Mouse (Mus musculus) hindbrain, embryonic 15.5 days (tissue): ENCODE results near the gene Memo1. TPM values are rescaled to one million over a fixed set of nuclear protein-coding genes. Genes with fewer than 3 reads are reported as not detected.
A peak's percentile ranks its signal among the peaks of the same experiment; 100 is the strongest.

Experiments used
- ATAC-seq: fragments of 200-750 bp; cut with Nextera tagmentation; 2 replicates; pipeline ENCODE4 v1.8.0; 2017; ENCODE audit warnings: low read depth, moderate number of reproducible peaks, moderate TSS enrichment; ENCODE audit not compliant: low FRiP score
- H3K27ac ChIP-seq: fragments of 300-500 bp; sonication (generic); replicated peaks from 2 replicates; pipeline ENCODE4 v1.5.1; 2015; ENCODE audit warnings: mild to moderate bottlenecking, inconsistent platforms
- H3K27me3 ChIP-seq: fragments of 300-500 bp; sonication (generic); 2 replicates; pipeline ENCODE4 v1.6.1; 2015; ENCODE audit warnings: control low read depth, inconsistent platforms
- H3K36me3 ChIP-seq: fragments of 300-500 bp; sonication (generic); 2 replicates; pipeline ENCODE4 v1.6.1; 2015; ENCODE audit warnings: control low read depth, inconsistent platforms
- H3K4me1 ChIP-seq: fragments of 300-500 bp; sonication (generic); replicated peaks from 2 replicates; pipeline ENCODE4 v1.6.1; 2015; ENCODE audit warnings: control low read depth, inconsistent platforms
- H3K4me2 ChIP-seq: fragments of 300-500 bp; sonication (generic); 2 replicates; pipeline ENCODE4 v1.6.1; 2015; ENCODE audit warnings: moderate library complexity, mild to moderate bottlenecking, inconsistent platforms
- H3K4me3 ChIP-seq: fragments of 300-500 bp; sonication (generic); 2 replicates; pipeline ENCODE4 v1.5.1; 2015; ENCODE audit warnings: mild to moderate bottlenecking, inconsistent platforms
- H3K9ac ChIP-seq: fragments of 300-500 bp; sonication (generic); 2 replicates; pipeline ENCODE4 v1.6.1; 2015; ENCODE audit warnings: inconsistent platforms
- H3K9me3 ChIP-seq: fragments of 300-500 bp; sonication (generic); 2 replicates; pipeline ENCODE4 v1.6.1; 2016; ENCODE audit warnings: control low read depth, inconsistent platforms
- WGBS: fragments of 180-500 bp; shearing (Covaris S2); methylation state at CpG from one replicate; pipeline ENCODE4 v1.1.7; 2015; 5-methylcytosine and 5-hydroxymethylcytosine counted together
- polyA plus RNA-seq: library from polyadenylated mRNA; unstranded; fragments of >200 nt; fragmentation: Nextera tagmentation; extraction: Ambion mirVana; gene quantifications from 2 replicates; pipeline ENCODE4 v1.2.1, GENCODE M21; 2015

Memo1 gene
- polyA plus RNA-seq, 1 experiment from 2014 or later, result 51.6 TPM

GRCm38 (mm10) chr17:74159443-74159894, 135.9 kb downstream of the Memo1 start:
- H3K36me3 ChIP-seq, result no peaks in the 10 kb centered on the region
- under 1% methylated on average over 9 of the region's 9 CpGs for WGBS
- peaks cover 4% of the 10 kb centered on the region; the same call in 1 of the 2 replicates for H3K4me1 ChIP-seq
- peak overlapping the region; percentile 55 for H3K4me2 ChIP-seq
- peak; percentile 89 for ATAC-seq
- H3K4me3 ChIP-seq, result peak overlapping the region; percentile 31
- H3K9ac ChIP-seq, result no peak overlapping the region
- no peak overlapping the region for H3K27ac ChIP-seq
- H3K9me3 ChIP-seq, result no peaks in the 10 kb centered on the region
- H3K27me3 ChIP-seq, result no peaks in the 10 kb centered on the region

DNA sequence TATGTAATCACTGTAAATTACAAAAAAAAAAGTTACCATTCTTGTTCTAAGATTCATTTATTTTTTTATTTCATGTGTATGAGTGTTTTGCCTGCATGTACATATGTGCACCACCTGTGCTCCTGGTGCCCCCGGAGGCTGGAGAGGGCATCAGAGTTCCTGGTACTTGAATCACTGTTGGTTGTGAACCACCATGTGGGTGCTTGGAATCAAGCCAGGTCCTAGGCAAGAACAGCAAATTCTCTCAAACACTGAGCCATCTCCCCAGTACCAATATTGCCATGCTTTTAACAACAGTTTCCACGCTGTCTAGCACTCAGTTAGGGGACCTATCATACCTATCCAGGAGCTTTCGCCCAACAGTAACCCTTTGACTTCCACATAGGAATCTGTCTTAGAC, 137.2 kb downstream of the Memo1 start:
- Histone ChIP-seq H3K4me3 (no peak overlapping the region), H3K9ac (no peak overlapping the region), H3K27ac (no peak overlapping the region), H3K27me3 (no peaks in the 10 kb centered on the region), H3K36me3 (no peaks in the 10 kb centered on the region), H3K9me3 (no peaks in the 10 kb centered on the region), H3K4me1 (peaks cover 4% of the 10 kb centered on the region; the same call in 1 of the 2 replicates), H3K4me2 (no peak overlapping the region)
- no peak for ATAC-seq
- 84% methylated on average over 3 of the region's 3 CpGs for WGBS

Other genes starting within 250 kb of the Memo1 start
- gene Srd5a2, start 247.6 kb downstream of the Memo1 start, polyA plus RNA-seq, result 0.09 TPM in 2 replicates
- gene Dpy30, start 28.4 kb upstream of the Memo1 start, polyA plus RNA-seq, result 210 and 224 TPM in 2 replicates
- 34.2 and 35.5 TPM in 2 replicates for gene Spast, start 43.5 kb upstream of the Memo1 start, polyA plus RNA-seq
- gene Slc30a6, start 100.1 kb upstream of the Memo1 start, polyA plus RNA-seq, result 30.1 and 32.2 TPM in 2 replicates
- 0.31 and 0.35 TPM in 2 replicates for gene Nlrc4, start 163.6 kb upstream of the Memo1 start, polyA plus RNA-seq
- gene Yipf4, start 194.0 kb upstream of the Memo1 start, polyA plus RNA-seq, result 45.6 and 46.4 TPM in 2 replicates
- 74.6 and 85.3 TPM in 2 replicates for gene Birc6, start 232.8 kb upstream of the Memo1 start, polyA plus RNA-seq